Mouse (Mus musculus) kidney, postnatal 0 days (tissue): ENCODE data around the gene Mapkapk5. TPM values are rescaled to one million over a fixed set of nuclear protein-coding genes. Genes with fewer than 3 reads are reported as not detected.

Source experiments
- ATAC-seq: fragments of 200-750 bp; cut with Nextera tagmentation; replicated peaks from 2 replicates; pipeline ENCODE4 v1.8.0; 2017; ENCODE audit warnings: low read depth, moderate number of reproducible peaks, moderate TSS enrichment, moderate library complexity; ENCODE audit not compliant: low FRiP score
- DNase-seq: peaks from one replicate; pipeline ENCODE4 v3.0.0-alpha.2; 2016; ENCODE audit warnings: low spot score
- H3K27ac ChIP-seq: fragments of 300-500 bp; sonication (generic); 2 replicates; pipeline ENCODE4 v1.5.1; 2014; ENCODE audit warnings: mild to moderate bottlenecking
- H3K27me3 ChIP-seq: fragments of 300-500 bp; sonication (generic); 2 replicates; pipeline ENCODE4 v1.6.1; 2014; ENCODE audit warnings: low read length, mixed read lengths; ENCODE audit not compliant: insufficient read depth
- H3K36me3 ChIP-seq: fragments of 300-500 bp; sonication (generic); 2 replicates; pipeline ENCODE4 v1.6.1; 2014; ENCODE audit warnings: low read length, mixed read lengths; ENCODE audit not compliant: insufficient read depth
- H3K4me1 ChIP-seq: fragments of 300-500 bp; sonication (generic); replicated peaks from 2 replicates; pipeline ENCODE4 v1.6.1; 2014; ENCODE audit warnings: antibody characterized with exemption, low read length, mixed read lengths; ENCODE audit not compliant: insufficient read depth
- H3K4me2 ChIP-seq: fragments of 300-500 bp; sonication (generic); 2 replicates; pipeline ENCODE4 v1.6.1; 2014; ENCODE audit warnings: mild to moderate bottlenecking, low read length, moderate library complexity, mixed read lengths
- H3K4me3 ChIP-seq: fragments of 300-500 bp; sonication (generic); replicated peaks from 2 replicates; pipeline ENCODE4 v1.5.1; 2014; ENCODE audit warnings: low read depth, low read length
- H3K9ac ChIP-seq: fragments of 300-500 bp; sonication (generic); 2 replicates; pipeline ENCODE4 v1.6.1; 2014; ENCODE audit warnings: low read depth, low read length
- H3K9me3 ChIP-seq: fragments of 300-500 bp; sonication (generic); replicated peaks from 2 replicates; pipeline ENCODE4 v1.6.1; 2016; ENCODE audit warnings: low read length, inconsistent platforms, mixed read lengths
- CTCF ChIP-seq: IDR thresholded peaks from 2 replicates; pipeline ENCODE4 v1.5.1; 2016; ENCODE audit warnings: antibody characterized with exemption, low read depth, mild to moderate bottlenecking, moderate library complexity
- WGBS: fragments of 180-500 bp; shearing (Covaris S2); extraction: QIAGEN DNeasy Blood & Tissue Kit; methylation state at CpG from one replicate; pipeline ENCODE4 v1.1.7; 2014; 5-methylcytosine and 5-hydroxymethylcytosine counted together
- polyA plus RNA-seq: library from polyadenylated mRNA; unstranded; fragments of >200 nt; fragmentation: Nextera tagmentation; extraction: Ambion mirVana; gene quantifications from 2 replicates; pipeline ENCODE4 v1.2.1, GENCODE M21; 2015

Mapkapk5 gene
- polyA plus RNA-seq, 1 experiment from 2014 or later: 35.5 TPM

DNA sequence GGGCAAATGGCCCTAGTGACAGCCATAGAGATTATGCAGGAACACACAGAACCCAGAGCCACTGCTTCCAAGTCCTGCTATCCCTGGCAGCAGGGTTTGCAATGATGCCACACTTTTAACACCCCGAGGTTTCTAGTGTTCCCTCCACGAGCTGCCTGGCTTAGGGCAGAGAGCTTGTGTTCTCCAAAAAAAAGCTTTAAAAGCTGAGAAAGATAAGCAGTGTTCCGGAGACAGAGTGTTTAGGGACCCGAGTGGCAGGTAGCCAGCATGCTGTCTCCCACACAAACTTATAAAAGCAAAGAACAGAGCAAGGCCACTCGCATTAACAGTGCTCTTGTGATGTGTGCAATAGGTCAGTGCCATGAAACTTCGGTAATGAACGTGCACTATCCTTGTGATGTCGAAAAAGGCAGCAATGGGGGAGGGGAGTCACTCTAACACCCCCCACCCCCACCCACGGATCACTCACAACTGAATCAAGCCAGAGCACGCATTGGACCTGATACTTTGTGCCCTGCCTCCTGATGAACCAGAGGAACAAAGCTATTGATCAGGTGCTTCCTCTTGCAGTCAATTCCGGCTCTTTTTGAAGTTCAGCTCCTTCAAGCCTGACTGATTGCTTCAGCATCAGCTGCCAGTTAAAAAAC lies 45.8 kb upstream of the Mapkapk5 start:
- Histone ChIP-seq H3K4me2 (0 out of 2 replicates have a peak overlapping the region, but pooled peaks have one; percentile 98), H3K9ac (no peak overlapping the region), H3K9me3 (no peaks in the 10 kb centered on the region), H3K4me1 (peaks cover 11% of the 10 kb centered on the region), H3K36me3 (no peaks in the 10 kb centered on the region), H3K27ac (no peak overlapping the region), H3K27me3 (no peaks in the 10 kb centered on the region), H3K4me3 (no peak overlapping the region)
- peak; percentile 18 for DNase-seq
- no peak for TF ChIP-seq CTCF
- ATAC-seq: no peak
- WGBS: 43% methylated on average over 11 of the region's 11 CpGs

DNA sequence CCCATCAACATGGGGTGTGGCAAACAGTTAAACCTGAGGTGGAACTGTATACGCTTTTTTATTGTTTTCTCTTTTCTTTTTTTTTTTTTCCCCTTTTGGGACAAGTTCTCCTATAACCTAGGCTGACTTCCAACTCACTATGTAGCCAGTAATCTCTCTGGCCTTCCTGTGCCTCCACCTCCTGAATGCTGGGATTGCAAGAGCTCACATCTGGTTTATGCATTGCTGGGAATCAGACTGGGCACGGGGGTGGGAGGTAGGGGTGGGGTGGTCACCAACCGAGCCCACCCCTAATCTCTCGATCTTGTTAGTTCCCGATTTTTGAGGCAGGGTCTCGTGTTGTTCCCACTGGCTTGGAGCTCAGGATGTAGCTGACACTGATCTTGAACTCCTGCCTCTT lies 44.2 kb upstream of the Mapkapk5 start:
- Histone ChIP-seq H3K36me3 (no peaks in the 10 kb centered on the region), H3K4me1 (peaks cover 11% of the 10 kb centered on the region), H3K9me3 (no peaks in the 10 kb centered on the region), H3K4me3 (no peak overlapping the region), H3K27me3 (no peaks in the 10 kb centered on the region), H3K27ac (no peak overlapping the region), H3K4me2 (no peak overlapping the region), H3K9ac (no peak overlapping the region)
- no peak for TF ChIP-seq CTCF
- 88% methylated on average over 6 of the region's 6 CpGs for WGBS
- no peak for DNase-seq
- no peak for ATAC-seq

DNA sequence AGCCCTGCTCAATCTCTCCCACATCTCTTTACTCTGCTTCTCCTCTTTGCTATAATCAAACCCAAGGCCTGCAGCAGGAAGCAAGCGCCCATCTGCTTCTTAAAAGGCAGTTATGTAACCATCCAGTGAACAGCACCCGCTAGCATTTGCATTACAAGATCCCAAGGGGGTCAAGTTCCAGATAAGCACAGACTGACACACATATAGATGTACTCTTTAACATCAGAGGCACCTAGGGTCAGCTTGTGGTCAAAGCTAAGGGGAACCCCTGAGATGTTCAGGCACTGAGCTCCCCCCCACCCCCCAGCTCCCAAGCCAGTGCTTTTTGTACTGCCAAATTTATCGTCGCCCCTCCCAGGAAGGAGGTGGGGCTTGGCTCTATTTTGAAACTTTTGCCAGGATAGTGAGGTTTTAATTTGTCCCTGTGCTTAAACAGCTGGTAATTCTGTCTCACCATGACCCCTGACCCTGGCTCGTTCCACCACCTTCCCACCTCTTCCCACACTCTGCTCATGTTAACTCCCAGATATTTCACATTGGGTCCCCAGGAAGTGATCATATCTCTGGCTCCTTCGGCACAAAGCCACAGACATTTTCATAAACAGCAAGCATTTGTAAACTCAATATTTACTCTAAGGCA lies 40.8 kb upstream of the Mapkapk5 start:
- DNase-seq (peak; percentile 39), ATAC-seq (no peak)
- no peak for TF ChIP-seq CTCF
- Histone ChIP-seq H3K27me3 (no peaks in the 10 kb centered on the region), H3K4me1 (peaks cover 4% of the 10 kb centered on the region; the same call in 1 of the 2 replicates), H3K9me3 (no peaks in the 10 kb centered on the region), H3K9ac (no peak overlapping the region), H3K4me2 (no peak overlapping the region), H3K27ac (0 out of 2 replicates have a peak overlapping the region, but pooled peaks have one; percentile 13), H3K4me3 (no peak overlapping the region), H3K36me3 (no peaks in the 10 kb centered on the region)
- WGBS: 49% methylated on average over 6 of the region's 6 CpGs

DNA sequence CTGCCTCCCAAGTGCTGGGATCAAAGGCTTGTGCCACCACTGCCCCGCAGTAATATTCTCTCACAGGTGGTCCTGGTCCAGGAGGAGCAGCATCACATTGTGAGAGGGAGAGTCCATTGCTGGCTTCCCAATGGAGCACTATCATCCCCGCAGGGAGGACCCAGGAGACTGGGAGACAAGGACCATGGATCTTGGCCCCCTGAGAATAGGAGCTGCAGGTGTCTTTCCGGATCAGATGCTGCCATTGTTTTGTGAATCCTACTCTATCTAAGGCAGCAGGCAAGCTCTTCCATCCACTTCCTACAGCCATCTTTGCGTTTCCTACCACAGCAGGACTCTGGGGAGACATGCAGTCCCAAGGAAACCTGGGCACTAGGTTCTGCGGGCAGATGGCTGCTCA lies 40.0 kb upstream of the Mapkapk5 start:
- Histone ChIP-seq H3K9me3 (no peaks in the 10 kb centered on the region), H3K27ac (no peak overlapping the region), H3K9ac (no peak overlapping the region), H3K27me3 (no peaks in the 10 kb centered on the region), H3K36me3 (no peaks in the 10 kb centered on the region), H3K4me1 (peaks cover 4% of the 10 kb centered on the region; the same call in 1 of the 2 replicates), H3K4me2 (no peak overlapping the region), H3K4me3 (no peak overlapping the region)
- no peak for ATAC-seq
- no peak for DNase-seq
- TF ChIP-seq CTCF: no peak
- 91% methylated on average over 5 of the region's 5 CpGs for WGBS

DNA sequence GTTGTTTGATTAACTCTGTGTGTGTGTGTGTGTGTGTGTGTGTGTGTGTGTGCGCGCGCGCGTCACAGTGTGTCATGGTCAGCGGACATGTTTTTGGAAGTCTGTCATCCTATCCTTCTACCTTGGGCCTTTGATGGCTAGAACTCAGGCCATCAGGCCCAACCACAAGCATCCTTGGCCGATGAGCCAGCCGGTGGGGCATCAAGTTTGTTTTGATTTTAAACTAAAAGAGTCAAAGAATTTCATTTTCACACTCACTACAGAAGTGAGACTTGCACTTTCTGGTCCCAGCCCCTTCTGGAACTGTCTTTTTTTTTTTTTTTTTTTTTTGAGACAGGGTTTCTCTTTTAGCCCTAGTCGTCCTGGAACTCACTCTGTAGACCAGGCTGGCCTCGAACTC lies 39.3 kb upstream of the Mapkapk5 start:
- DNase-seq (no peak), ATAC-seq (no peak)
- Histone ChIP-seq H3K9me3 (no peaks in the 10 kb centered on the region), H3K4me1 (peaks cover 4% of the 10 kb centered on the region; the same call in 1 of the 2 replicates), H3K4me2 (no peak overlapping the region), H3K27ac (no peak overlapping the region), H3K27me3 (no peaks in the 10 kb centered on the region), H3K36me3 (no peaks in the 10 kb centered on the region), H3K4me3 (no peak overlapping the region), H3K9ac (no peak overlapping the region)
- 95% methylated on average over 10 of the region's 10 CpGs for WGBS
- no peak for TF ChIP-seq CTCF

DNA sequence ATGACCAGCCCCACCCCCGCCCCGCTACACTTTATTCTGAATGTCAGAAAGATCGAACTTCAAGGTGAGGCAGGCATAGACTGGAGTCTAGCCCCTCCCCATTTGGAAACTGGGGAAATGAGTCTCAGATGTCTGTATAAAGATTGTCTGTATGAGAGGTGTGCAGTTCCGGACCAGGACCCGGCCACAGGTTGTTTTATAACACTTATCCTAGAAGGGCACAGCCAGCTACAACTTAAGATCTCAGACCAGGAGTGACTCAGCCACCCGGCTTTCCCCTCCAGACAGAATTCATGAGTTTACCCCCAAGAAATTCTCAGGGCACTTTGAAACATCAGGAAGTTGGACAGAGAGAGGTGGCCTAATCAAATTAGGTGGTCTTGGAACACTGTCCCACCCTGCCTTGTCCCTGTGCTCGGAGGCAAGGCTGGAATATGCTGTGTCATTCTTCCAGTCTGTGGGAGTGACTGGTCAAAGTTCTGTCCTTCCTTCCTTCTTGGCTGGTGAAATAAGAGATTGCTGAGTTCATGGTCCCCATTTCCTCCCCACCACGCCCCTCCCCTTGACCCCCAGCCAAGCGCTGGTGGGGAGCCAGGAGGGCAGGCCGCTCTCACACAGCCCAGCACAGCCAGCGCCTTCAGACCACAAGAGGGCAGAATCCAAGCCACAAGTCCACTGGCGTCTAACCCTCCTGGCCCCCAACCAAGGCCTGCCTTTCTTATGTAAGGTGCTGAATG lies 38.2 kb upstream of the Mapkapk5 start:
- Histone ChIP-seq H3K27me3 (no peaks in the 10 kb centered on the region), H3K27ac (peak overlapping the region; percentile 77), H3K4me3 (no peak overlapping the region), H3K9ac (no peak overlapping the region), H3K36me3 (peaks cover 5% of the 10 kb centered on the region; the same call in 1 of the 2 replicates), H3K9me3 (no peaks in the 10 kb centered on the region), H3K4me1 (peaks cover 4% of the 10 kb centered on the region; the same call in 1 of the 2 replicates), H3K4me2 (no peak overlapping the region)
- TF ChIP-seq CTCF: peak; percentile 81
- ATAC-seq: peak; percentile 91
- peak; percentile 90 for DNase-seq
- WGBS: 44% methylated on average over 12 of the region's 12 CpGs
